Mouse (Mus musculus) heart, embryonic 11.5 days (tissue): ENCODE measurements at regions not wholly inside any gene's neighbourhood (a gene's known extent, or its start where the extent isn't known, plus 50 kb on each side); places are given as distances from the start of the nearest gene placed in this dataset.

ENCODE experiments used
- ATAC-seq: fragments of 200-750 bp; cut with Nextera tagmentation; replicated peaks from 2 replicates; pipeline ENCODE4 v1.8.0; 2017; ENCODE audit warnings: moderate library complexity; ENCODE audit not compliant: insufficient number of reproducible peaks, low FRiP score, low TSS enrichment
- H3K27ac ChIP-seq: fragments of 300-500 bp; sonication (generic); 2 replicates; pipeline ENCODE4 v1.5.1; 2014; ENCODE audit warnings: mild to moderate bottlenecking, low read depth, low read length
- H3K27me3 ChIP-seq: fragments of 300-500 bp; sonication (generic); 2 replicates; pipeline ENCODE4 v1.6.1; 2014; ENCODE audit warnings: mild to moderate bottlenecking, low read length, mixed read lengths; ENCODE audit not compliant: control insufficient read depth, insufficient read depth
- H3K36me3 ChIP-seq: fragments of 300-500 bp; sonication (generic); 2 replicates; pipeline ENCODE4 v1.6.1; 2014; ENCODE audit warnings: mild to moderate bottlenecking, low read length, moderate library complexity, mixed read lengths; ENCODE audit not compliant: control insufficient read depth, insufficient read depth
- H3K4me1 ChIP-seq: fragments of 300-500 bp; sonication (generic); 2 replicates; pipeline ENCODE4 v1.6.1; 2014; ENCODE audit warnings: low read length; ENCODE audit not compliant: control insufficient read depth, insufficient read depth
- H3K4me2 ChIP-seq: fragments of 300-500 bp; sonication (generic); 2 replicates; pipeline ENCODE4 v1.6.1; 2014; ENCODE audit warnings: mild to moderate bottlenecking, moderate library complexity
- H3K4me3 ChIP-seq: fragments of 300-500 bp; sonication (generic); 2 replicates; pipeline ENCODE4 v1.5.1; 2014; ENCODE audit warnings: low read depth, low read length
- H3K9ac ChIP-seq: fragments of 300-500 bp; sonication (generic); 2 replicates; pipeline ENCODE4 v1.6.1; 2014; ENCODE audit warnings: mild to moderate bottlenecking, low read depth, low read length, moderate library complexity
- H3K9me3 ChIP-seq: fragments of 300-500 bp; sonication (generic); replicated peaks from 2 replicates; pipeline ENCODE4 v1.6.1; 2016; ENCODE audit warnings: low read length; ENCODE audit not compliant: control insufficient read depth
- WGBS: fragments of 180-500 bp; shearing (Covaris S2); extraction: QIAGEN DNeasy Blood & Tissue Kit; methylation state at CpG from one replicate; pipeline ENCODE4 v1.1.7; 2014; ENCODE audit not compliant: insufficient replicate concordance; 5-methylcytosine and 5-hydroxymethylcytosine counted together

DNA sequence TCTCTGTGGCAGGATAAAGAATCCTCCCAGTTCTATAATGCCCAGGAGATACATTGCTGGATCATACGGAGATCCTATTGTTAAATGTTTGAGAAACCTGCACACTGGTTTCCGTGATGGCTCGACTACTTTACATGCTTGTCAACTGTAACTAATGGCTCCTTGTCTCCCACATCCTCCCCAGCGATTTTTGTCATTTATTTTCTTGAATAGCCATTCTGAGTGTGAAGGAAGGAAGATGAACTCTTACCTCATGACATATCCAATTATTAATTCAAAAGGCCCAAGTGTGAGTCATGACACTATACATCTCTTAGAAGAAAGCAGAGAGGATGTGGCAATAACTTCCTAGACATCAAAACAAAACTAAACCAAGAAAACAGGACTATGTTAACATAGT is 61.2 kb upstream of the Gm45716 start:
- Histone ChIP-seq H3K4me2 (no peak overlapping the region), H3K27ac (no peak overlapping the region), H3K4me3 (no peak overlapping the region), H3K27me3 (no peaks in the 10 kb centered on the region), H3K4me1 (peaks cover 14% of the 10 kb centered on the region), H3K36me3 (no peaks in the 10 kb centered on the region), H3K9ac (no peak overlapping the region), H3K9me3 (no peaks in the 10 kb centered on the region)
- no peak for ATAC-seq
- 72% methylated on average over 4 of the region's 4 CpGs for WGBS

DNA sequence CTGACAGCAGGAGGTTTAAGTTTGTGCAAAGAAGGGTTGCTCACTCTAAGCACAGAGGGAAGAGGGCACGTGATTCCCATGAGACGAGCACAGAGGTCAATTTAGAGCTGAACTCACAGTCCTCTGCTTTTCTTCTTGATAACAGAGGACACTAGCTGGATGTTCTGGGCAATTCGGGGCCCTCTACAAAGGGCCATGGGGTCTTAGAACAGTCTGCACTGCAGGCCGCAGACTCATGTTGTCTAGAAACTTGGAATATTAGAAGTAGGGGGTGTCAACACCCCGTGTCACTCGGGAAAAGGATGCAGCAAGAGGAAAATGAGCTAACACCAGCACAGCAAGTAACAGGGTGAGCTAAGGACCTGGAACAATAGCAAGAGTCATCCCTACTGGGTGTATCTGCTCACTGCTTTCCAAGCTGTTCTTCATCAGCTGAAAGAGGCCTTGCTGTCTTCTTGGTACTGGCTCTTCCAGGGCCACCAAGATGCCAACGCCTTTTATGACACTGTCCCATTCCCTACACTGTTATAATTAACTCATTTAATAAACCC is 58.5 kb upstream of the Gm45716 start:
- no peak for ATAC-seq

DNA sequence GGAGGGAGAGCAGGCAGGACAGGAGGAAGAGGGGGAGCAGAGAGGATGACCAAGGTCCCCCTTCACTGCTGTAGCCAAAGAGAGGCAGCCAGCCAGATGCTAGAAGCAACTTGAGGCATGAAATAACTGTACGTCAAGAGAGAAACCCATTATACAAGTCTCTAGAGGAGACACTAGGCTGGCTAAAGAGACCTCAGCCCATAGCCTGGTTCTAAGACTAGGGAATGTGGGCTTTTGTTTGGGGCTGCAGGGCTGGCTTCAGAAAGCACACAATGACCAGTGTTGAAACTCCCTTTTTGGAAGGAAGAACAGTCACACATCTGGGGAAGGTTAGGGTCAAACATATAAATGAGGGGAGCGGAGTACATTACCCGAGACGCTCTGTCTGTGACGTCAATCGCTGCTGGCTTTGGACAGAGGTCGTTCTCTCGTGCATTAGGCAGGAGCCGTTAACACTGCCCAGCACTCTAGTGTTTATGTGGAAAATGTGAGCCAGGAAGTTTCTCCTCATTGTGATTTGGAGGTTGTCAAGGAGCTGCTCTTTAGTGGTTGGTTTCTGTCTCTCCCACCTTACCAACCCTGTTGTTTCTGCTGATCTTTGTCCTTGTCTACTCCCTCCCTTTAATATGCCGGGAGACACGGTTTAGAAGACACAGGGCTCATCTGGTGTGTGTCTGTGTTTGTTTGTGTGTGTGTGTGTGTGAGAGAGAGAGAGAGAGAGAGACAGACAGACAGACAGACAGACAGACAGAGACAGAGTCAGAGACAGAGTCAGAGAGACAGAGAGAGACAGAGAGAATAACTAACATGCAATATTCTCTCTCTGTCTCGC is 57.5 kb upstream of the Gm45716 start:
- Histone ChIP-seq H3K4me3 (no peak overlapping the region), H3K27me3 (no peaks in the 10 kb centered on the region), H3K4me2 (peak overlapping the region; percentile 25), H3K9ac (no peak overlapping the region), H3K36me3 (no peaks in the 10 kb centered on the region), H3K4me1 (peaks cover 14% of the 10 kb centered on the region), H3K27ac (peak overlapping the region; percentile 77), H3K9me3 (no peaks in the 10 kb centered on the region)
- peak; percentile 77 for ATAC-seq
- 35% methylated on average over 12 of the region's 12 CpGs for WGBS

More for the DNA sequence above, 58.5 kb upstream of the Gm45716 start:
- H3K27ac ChIP-seq = no peak overlapping the region; the same call in 1 of the 2 replicates
- no peaks in the 10 kb centered on the region for H3K27me3 ChIP-seq
- H3K4me1 ChIP-seq = peaks cover 14% of the 10 kb centered on the region
- WGBS = 65% methylated on average over 7 of the region's 7 CpGs
- no peak overlapping the region for H3K9ac ChIP-seq
- H3K4me2 ChIP-seq = no peak overlapping the region
- H3K9me3 ChIP-seq = no peaks in the 10 kb centered on the region
- no peak overlapping the region for H3K4me3 ChIP-seq
- no peaks in the 10 kb centered on the region for H3K36me3 ChIP-seq

DNA sequence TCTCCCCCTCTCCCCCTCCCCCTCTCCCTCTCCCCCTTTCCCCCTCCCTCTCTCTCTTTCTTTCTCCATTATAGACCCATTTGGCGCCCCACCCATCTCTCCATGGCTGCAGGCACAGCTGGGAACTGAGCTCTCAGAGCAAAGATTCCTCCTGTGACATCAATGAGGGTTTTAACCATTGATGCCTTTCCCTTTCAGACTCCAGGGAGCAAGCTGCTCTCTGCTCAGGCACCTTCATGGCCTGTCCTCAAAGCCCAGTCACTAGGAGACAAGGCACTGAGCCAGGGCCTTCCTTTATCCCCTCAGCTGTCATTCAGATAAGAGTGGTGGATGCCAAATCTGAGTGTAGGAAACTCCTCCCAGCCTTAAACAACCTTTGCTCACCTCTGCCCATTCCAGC is 56.8 kb upstream of the Gm45716 start:
- Histone ChIP-seq H3K9ac (no peak overlapping the region), H3K9me3 (no peaks in the 10 kb centered on the region), H3K4me1 (peaks cover 14% of the 10 kb centered on the region), H3K4me3 (no peak overlapping the region), H3K27me3 (no peaks in the 10 kb centered on the region), H3K36me3 (no peaks in the 10 kb centered on the region), H3K27ac (peak overlapping the region; percentile 68), H3K4me2 (no peak overlapping the region)
- ATAC-seq = peak; percentile 39; the same call in 1 of the 2 replicates
- 13% methylated on average over 1 of the region's 1 CpGs for WGBS

DNA sequence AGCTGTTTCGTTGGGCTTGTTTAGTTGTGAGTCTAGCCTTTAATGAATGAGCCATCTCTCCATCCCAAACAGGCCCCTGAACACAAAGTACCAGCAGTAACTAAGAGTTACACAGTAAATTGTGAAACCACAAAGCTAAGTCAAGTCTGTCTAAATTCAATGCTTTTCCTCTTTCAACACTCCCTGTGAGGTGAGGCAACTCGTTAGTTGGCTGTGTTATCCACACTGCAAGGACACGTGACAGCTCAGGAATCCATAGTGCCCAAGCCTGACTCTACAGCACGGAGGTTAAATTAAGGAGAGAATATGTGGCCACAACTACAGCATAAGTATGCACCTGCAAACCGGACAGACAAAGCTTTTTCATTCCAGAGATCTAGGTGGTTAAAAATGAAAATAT is 54.9 kb upstream of the Gm45716 start:
- ATAC-seq = no peak
- Histone ChIP-seq H3K27ac (no peak overlapping the region), H3K36me3 (no peaks in the 10 kb centered on the region), H3K4me3 (no peak overlapping the region), H3K9me3 (no peaks in the 10 kb centered on the region), H3K4me1 (peaks cover 14% of the 10 kb centered on the region), H3K9ac (no peak overlapping the region), H3K4me2 (no peak overlapping the region), H3K27me3 (no peaks in the 10 kb centered on the region)
- WGBS = 51% methylated on average over 5 of the region's 5 CpGs

DNA sequence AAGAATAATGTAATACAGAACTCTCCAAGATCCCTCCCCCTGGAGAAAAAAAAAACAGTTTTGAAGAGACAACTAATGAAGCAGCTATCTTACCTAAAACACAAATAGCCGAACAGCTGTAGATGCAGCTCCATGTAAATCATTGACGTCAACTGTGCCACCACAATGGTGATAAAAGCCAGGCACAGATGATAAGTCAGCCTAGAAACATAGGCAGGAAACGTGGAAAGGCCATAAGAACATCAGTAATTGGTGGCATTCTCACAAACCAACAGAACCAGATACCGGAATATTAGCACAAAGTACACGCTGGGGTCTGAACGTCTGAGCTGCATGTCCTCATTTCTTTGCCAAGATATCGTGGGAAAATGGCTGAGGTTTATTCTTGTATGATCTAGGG is 51.2 kb upstream of the Gm45716 start:
- whole genome bisulfite sequencing = 58% methylated on average over 7 of the region's 7 CpGs
- Histone ChIP-seq H3K4me3 (no peak overlapping the region), H3K4me1 (no peaks in the 10 kb centered on the region), H3K36me3 (no peaks in the 10 kb centered on the region), H3K9me3 (no peaks in the 10 kb centered on the region), H3K27me3 (no peaks in the 10 kb centered on the region), H3K4me2 (no peak overlapping the region), H3K27ac (no peak overlapping the region), H3K9ac (no peak overlapping the region)
- ATAC-seq = no peak
